Mouse (Mus musculus) gastrocnemius, postnatal 10 days (tissue): ENCODE measurements around the gene Ptprs. TPM values are rescaled to one million over a fixed set of nuclear protein-coding genes. Genes with fewer than 3 reads are reported as not detected.

Experiments
- DNase-seq: peaks from one replicate; pipeline ENCODE4 v3.0.0; 2021; ENCODE audit warnings: mixed read lengths
- total RNA-seq, 2 experiments: library from RNA; stranded (reverse); gene quantifications; 2 replicates each; pipeline ENCODE4 v1.2.3; 2021

Ptprs gene
- total RNA-seq, 2 experiments from 2014 or later = 64.1 to 94.7 TPM

DNA sequence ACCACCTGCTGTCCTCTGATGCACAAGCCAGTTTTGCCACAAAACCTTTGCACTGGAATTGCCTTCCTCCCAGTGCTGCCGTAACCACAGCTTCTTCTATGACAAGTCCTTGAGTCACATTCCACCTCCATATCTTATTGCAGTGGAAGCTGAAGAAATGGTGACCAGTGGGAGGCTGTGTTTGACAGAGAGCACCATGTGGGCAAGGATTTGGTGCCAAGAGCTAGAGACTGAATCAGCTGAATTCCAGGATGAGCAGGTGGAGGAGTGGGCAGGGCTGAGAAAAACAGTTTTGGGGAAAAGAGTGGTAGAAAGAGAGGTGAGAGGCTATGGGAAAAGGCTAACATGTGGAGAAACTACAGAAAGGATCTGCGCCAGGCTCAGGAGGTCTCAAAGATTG lies 17.6 kb upstream of the Ptprs start:
- DNase-seq = no peak

- no peak for DNase-seq
Observed at GRCm38 (mm10) chr17:56490438-56491152, 14.3 kb upstream of the Ptprs start.

GRCm38 (mm10) chr17:56488028-56488427 lies 11.7 kb upstream of the Ptprs start:
- no peak for DNase-seq

- DNase-seq = no peak
Observed at GRCm38 (mm10) chr17:56487441-56487888, 11.2 kb upstream of the Ptprs start.

DNA sequence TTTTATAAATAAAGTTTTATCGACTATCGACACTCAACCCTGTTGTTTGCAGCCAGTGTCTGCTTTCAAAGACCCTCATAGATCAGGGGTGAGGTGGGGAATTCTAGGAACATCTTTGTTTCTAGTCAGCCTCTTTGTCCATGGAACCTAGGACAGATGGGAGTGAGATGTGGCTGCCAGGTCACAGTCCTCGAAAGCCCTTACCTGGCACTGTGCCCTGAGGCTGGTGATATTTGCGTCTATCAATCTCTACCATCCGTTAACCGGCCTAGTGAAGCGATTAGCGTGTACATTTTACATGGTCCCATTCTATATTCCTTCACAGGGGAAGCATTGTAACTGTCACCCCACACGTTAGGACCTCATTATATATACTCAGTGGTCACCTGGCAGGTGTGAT lies 9.6 kb upstream of the Ptprs start:
- no peak for DNase-seq

DNA sequence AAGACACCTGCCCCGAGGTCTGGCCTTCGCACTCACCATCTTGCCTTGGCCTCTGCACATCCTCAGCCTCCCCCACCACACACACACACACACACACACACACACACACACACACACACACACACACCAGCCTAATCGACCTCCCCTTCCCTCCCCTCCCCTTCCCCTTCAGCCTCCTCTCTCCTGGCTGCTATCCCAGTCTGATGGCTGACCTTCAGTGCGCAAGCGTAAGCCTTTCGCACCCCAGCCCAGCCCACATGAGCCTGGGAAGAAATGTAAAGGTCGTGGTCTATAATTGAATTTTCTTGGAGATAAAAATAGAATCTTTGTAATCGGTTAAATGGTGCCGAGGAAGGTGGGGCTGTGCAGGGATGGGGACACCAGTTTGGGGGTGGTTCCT lies 8.8 kb upstream of the Ptprs start:
- no peak for DNase-seq

DNA sequence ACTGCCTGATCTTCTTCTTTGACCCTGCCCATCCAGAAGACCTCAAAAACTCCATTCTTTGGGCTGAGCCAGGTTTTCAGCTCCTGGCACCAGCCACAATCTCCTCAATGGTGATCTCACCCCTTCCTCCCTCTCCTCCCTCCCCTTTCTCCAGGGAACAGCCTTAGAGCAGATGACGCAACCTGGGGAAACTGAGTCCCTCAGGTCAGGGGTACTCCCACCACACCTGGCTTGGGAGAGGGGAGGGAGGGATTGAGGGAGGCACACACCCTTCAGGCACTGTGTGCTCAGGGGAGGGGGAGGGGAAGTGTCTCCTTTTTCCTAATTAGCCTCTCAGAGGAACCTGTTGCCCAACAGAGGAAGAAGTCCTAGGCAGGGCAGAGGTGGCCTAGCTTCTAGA lies 6.4 kb upstream of the Ptprs start:
- no peak for DNase-seq

DNA sequence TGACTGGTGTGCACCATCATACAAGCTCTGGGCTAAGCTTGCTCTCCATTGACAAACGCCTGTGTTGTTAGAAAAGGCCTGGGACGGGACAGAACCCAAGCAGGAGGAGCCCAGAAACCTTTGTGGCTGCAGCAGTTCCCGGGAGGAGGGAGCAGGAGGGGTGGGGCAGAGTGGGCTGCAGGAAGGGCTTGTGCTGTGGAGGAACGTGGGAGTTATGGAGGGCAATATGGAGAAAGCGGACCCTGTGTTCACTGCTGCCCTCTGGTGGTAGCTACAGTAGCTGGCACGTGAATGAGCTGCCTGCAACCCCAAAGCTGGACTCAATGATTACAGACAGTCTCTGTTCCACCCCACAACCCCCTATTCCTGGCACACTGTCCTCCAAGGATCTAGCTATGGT lies 3.1 kb upstream of the Ptprs start:
- DNase-seq = peak; percentile 69

DNA sequence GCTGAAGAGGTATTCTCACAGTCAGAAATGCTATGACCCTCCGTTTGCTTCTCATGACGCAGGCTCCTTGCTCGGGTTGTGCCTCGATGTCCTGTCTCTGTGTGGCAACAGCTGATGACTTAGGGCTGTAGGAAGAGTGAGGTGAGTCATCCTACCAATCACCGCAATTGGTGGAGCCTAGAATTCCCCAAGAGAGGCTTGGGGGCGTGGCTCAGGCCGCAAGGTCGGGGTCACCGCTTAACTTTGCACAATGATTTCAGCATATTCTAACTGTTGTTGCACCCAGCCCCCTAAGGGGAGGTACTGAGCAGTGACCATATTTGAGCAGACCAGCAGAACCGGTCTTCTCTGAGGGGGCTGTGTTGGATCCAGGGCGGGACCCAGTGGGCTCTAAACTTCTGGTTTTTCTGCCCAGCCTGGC lies 1.9 kb upstream of the Ptprs start:
- DNase-seq = no peak

- DNase-seq = no peak
Observed at GRCm38 (mm10) chr17:56477191-56477818, 1.0 kb upstream of the Ptprs start.

DNA sequence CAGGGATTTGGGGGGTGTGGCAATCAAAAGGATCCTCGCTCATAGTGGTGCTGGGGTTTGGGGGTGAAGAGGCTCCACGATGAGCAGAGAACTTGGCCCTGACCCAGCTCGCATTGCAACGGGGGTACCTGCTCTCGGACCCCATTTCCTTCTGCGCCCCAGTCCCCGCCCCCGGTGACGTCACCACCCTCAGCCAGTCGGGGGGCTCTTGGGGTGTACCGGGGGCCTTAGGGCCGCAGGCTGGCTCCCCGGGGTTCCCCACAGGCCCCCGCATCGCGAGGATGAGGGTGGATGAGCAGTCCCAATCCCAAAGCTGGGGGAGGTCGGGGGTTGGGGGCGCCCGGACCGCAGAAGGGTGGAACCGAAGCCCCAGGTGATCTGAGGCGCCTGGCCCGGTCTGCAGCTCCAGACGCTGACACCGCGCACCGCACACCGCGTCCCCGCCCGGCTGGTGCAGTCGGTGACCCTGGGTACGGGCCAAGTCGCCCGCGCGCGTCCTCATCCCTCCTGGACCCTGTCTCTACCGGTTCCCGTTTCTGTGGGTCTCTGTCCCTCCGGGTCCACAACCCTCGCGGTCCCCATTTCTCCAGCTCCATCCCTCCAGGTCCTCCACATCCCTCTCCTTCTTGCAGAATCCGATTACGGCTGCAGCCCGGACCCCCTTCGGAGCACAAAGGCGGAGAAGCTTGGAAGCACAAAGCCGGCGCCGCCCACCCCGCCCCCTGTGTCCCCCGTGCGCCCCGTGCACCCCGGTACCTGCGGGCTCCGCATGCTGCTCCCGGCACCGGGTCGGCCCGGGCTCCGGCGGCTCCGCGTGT lies 490 bp downstream of the Ptprs start:
- peak; percentile 52 for DNase-seq

- DNase-seq = no peak
Observed at GRCm38 (mm10) chr17:56474831-56475581, 1.3 kb downstream of the Ptprs start.

DNA sequence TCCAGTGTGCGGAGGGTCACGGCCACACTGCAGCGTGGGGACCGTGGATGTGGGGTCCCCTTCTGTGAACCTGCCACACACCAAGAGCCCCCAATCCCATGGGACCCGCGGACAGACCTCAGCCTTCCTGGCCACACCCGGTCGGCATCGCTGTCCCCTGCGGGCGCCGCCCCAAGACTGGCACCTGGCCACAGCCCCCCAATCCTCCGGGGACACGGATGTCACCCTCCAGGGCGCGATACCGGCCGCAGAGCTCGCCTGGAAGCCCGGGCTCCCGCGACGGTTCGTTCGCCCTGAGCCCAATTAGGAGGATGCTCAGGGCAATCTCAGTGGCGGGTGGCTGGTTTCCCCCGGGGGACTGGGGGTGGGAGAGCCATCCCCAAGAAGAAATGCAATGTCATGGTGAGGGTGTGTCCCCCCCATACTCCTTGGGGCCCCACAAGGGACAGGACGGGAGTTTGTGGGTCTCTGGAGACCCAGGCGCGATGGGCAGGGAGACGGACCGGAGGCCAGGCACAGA lies 1.9 kb downstream of the Ptprs start:
- DNase-seq = no peak

DNA sequence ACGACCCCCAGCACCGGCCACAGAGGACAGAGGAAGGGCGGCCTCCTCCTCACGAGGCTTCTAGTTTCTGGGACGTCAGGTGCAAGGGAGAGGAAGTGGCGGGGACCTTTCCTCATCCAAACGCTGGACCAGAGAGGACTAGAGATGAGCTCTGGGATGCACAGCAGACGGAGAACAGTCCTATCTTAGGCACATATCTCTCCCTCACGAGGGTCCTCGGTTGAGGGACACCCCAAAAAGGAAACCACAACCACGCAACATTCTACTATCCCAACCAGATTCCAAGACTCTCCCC lies 2.7 kb downstream of the Ptprs start:
- DNase-seq = no peak

GRCm38 (mm10) chr17:56472733-56473610 lies 3.3 kb downstream of the Ptprs start:
- DNase-seq = peak; percentile 67

DNA sequence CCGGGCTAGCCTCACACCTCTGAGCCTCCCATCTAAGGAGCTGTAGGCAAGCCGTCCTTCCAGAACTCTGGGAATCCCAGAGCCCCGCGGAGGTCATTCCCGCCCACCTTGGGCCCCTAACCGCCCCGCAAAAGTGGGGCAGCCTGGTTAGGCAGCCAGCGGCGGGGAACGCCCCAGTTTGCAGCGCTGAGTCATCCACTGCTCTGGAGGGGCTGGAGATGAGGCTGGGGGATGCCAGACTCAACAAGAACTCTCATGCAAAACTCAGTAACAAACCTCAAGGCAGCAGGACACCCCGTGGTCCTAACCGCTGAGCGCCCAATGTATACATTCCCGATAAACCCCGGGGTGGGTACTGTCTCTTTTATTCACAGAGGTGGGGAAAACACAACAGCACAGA lies 4.2 kb downstream of the Ptprs start:
- no peak for DNase-seq

GRCm38 (mm10) chr17:56471136-56471535 lies 5.1 kb downstream of the Ptprs start:
- no peak for DNase-seq

DNA sequence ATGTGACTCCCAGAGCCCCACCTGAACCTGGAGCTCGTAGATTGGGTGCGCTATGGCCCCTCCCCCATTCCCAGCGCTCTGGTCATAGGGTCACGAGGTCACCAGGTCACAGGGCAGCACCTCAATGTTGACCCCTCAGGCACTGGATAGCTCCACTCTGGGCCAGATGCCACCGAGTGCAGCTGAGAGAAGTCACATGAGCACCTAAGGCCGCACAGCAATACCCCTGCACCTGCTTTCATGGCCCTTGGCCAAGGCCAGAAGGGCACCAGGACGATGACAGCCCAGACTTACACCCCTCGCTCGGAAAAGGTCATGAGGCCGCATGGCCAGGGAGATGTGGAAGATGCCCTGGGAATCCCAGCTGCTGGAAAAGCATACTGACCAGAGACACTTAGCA lies 5.7 kb downstream of the Ptprs start:
- no peak for DNase-seq

- no peak for DNase-seq
Observed at GRCm38 (mm10) chr17:56470001-56470436, 6.3 kb downstream of the Ptprs start.

DNA sequence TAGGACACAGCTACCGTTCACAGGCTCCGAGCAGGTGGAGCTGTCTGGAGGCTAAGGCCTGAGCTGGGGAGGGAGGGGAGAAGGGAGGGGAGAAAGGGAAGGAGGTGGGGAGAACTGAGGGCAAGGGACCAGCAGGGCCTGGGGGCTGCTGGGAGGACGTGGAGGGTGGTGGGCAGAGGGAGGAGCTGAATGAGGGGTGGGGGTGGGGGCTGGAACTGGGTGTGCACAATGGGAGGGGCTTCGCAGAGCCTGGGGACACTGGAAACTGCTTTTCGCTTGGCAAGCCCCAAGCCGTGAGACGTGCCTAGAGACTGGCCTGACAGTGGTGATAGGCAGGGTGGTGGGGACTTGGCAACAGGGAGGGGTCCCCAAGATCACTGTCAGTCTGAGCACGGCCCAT lies 7.0 kb downstream of the Ptprs start:
- DNase-seq = no peak

- no peak for DNase-seq
Observed at GRCm38 (mm10) chr17:56468870-56469269, 7.4 kb downstream of the Ptprs start.
